Mouse (Mus musculus) heart, embryonic 11.5 days (tissue): ENCODE results near the gene Nkx2-2. TPM values are rescaled to one million over a fixed set of nuclear protein-coding genes. Genes with fewer than 3 reads are reported as not detected.

ENCODE experiments used
- ATAC-seq: fragments of 200-750 bp; cut with Nextera tagmentation; replicated peaks from 2 replicates; pipeline ENCODE4 v1.8.0; 2017; ENCODE audit warnings: moderate library complexity; ENCODE audit not compliant: insufficient number of reproducible peaks, low FRiP score, low TSS enrichment
- H3K27ac ChIP-seq: fragments of 300-500 bp; sonication (generic); 2 replicates; pipeline ENCODE4 v1.5.1; 2014; ENCODE audit warnings: mild to moderate bottlenecking, low read depth, low read length
- H3K27me3 ChIP-seq: fragments of 300-500 bp; sonication (generic); 2 replicates; pipeline ENCODE4 v1.6.1; 2014; ENCODE audit warnings: mild to moderate bottlenecking, low read length, mixed read lengths; ENCODE audit not compliant: control insufficient read depth, insufficient read depth
- H3K36me3 ChIP-seq: fragments of 300-500 bp; sonication (generic); 2 replicates; pipeline ENCODE4 v1.6.1; 2014; ENCODE audit warnings: mild to moderate bottlenecking, low read length, moderate library complexity, mixed read lengths; ENCODE audit not compliant: control insufficient read depth, insufficient read depth
- H3K4me1 ChIP-seq: fragments of 300-500 bp; sonication (generic); 2 replicates; pipeline ENCODE4 v1.6.1; 2014; ENCODE audit warnings: low read length; ENCODE audit not compliant: control insufficient read depth, insufficient read depth
- H3K4me2 ChIP-seq: fragments of 300-500 bp; sonication (generic); 2 replicates; pipeline ENCODE4 v1.6.1; 2014; ENCODE audit warnings: mild to moderate bottlenecking, moderate library complexity
- H3K4me3 ChIP-seq: fragments of 300-500 bp; sonication (generic); 2 replicates; pipeline ENCODE4 v1.5.1; 2014; ENCODE audit warnings: low read depth, low read length
- H3K9ac ChIP-seq: fragments of 300-500 bp; sonication (generic); 2 replicates; pipeline ENCODE4 v1.6.1; 2014; ENCODE audit warnings: mild to moderate bottlenecking, low read depth, low read length, moderate library complexity
- H3K9me3 ChIP-seq: fragments of 300-500 bp; sonication (generic); replicated peaks from 2 replicates; pipeline ENCODE4 v1.6.1; 2016; ENCODE audit warnings: low read length; ENCODE audit not compliant: control insufficient read depth
- WGBS: fragments of 180-500 bp; shearing (Covaris S2); extraction: QIAGEN DNeasy Blood & Tissue Kit; methylation state at CpG from one replicate; pipeline ENCODE4 v1.1.7; 2014; ENCODE audit not compliant: insufficient replicate concordance; 5-methylcytosine and 5-hydroxymethylcytosine counted together
- polyA plus RNA-seq: library from polyadenylated mRNA; unstranded; fragments of >200 nt; fragmentation: Nextera tagmentation; extraction: Ambion mirVana; gene quantifications from 2 replicates; pipeline ENCODE4 v1.2.1, GENCODE M21; 2014

Gene Nkx2-2
- polyA plus RNA-seq = 0.27 TPM in 1 of 2 replicates, not detected in the other

- ATAC-seq = no peak; the same call in 1 of the 2 replicates
- no peak within 1 kb of the TSS for H3K9ac ChIP-seq
- WGBS = under 1% methylated on average over 54 of the region's 54 CpGs
Measured at GRCm38 (mm10) chr2:147193271-147194255, at the start of gene Nkx2-2. Nkx2-2 (minus strand) TSS chr2:147194243.

GRCm38 (mm10) chr2:147235707-147236290 lies 41.8 kb upstream of the Nkx2-2 start:
- Histone ChIP-seq H3K4me2 (no peak overlapping the region), H3K27ac (no peak overlapping the region), H3K4me3 (no peak overlapping the region), H3K27me3 (no peaks in the 10 kb centered on the region), H3K9ac (no peak overlapping the region), H3K9me3 (no peaks in the 10 kb centered on the region), H3K36me3 (no peaks in the 10 kb centered on the region), H3K4me1 (no peaks in the 10 kb centered on the region)
- no peak for ATAC-seq
- 88% methylated on average over 25 of the region's 25 CpGs for WGBS

More at GRCm38 (mm10) chr2:147193271-147194255, at the start of gene Nkx2-2:
- Histone ChIP-seq H3K4me2 (peak within 1 kb of the TSS; percentile 77), H3K4me3 (peak within 1 kb of the TSS; percentile 45), H3K27ac (no peak within 1 kb of the TSS), H3K36me3 (no peaks in the 10 kb centered on the region), H3K27me3 (peaks cover 89% of the 10 kb centered on the region), H3K4me1 (peaks cover 12% of the 10 kb centered on the region; the same call in 1 of the 2 replicates), H3K9me3 (no peaks in the 10 kb centered on the region)

GRCm38 (mm10) chr2:147231175-147231574 lies 37.1 kb upstream of the Nkx2-2 start:
- no peaks in the 10 kb centered on the region for H3K27me3 ChIP-seq
- 69% methylated on average over 5 of the region's 5 CpGs for WGBS
- no peaks in the 10 kb centered on the region for H3K4me1 ChIP-seq
- no peak for ATAC-seq
- H3K36me3 ChIP-seq = no peaks in the 10 kb centered on the region
- H3K9me3 ChIP-seq = no peaks in the 10 kb centered on the region
- H3K4me2 ChIP-seq = no peak overlapping the region
- no peak overlapping the region for H3K27ac ChIP-seq
- no peak overlapping the region for H3K9ac ChIP-seq
- H3K4me3 ChIP-seq = no peak overlapping the region

- no peaks in the 10 kb centered on the region for H3K9me3 ChIP-seq
- H3K4me1 ChIP-seq = no peaks in the 10 kb centered on the region
- H3K27ac ChIP-seq = no peak overlapping the region
- 17% methylated on average over 4 of the region's 4 CpGs for whole genome bisulfite sequencing
- H3K27me3 ChIP-seq = no peaks in the 10 kb centered on the region
- H3K9ac ChIP-seq = no peak overlapping the region
- ATAC-seq = no peak
- no peak overlapping the region for H3K4me2 ChIP-seq
- H3K36me3 ChIP-seq = no peaks in the 10 kb centered on the region
- H3K4me3 ChIP-seq = no peak overlapping the region
Measured at GRCm38 (mm10) chr2:147205076-147205615, 11.1 kb upstream of the Nkx2-2 start.

- WGBS = under 1% methylated on average over 57 of the region's 71 CpGs
- no peak overlapping the region for H3K9ac ChIP-seq
- peaks cover 12% of the 10 kb centered on the region; the same call in 1 of the 2 replicates for H3K4me1 ChIP-seq
Measured at GRCm38 (mm10) chr2:147194711-147195615, 920 bp upstream of the Nkx2-2 start.

GRCm38 (mm10) chr2:147192731-147193130 lies 1.3 kb downstream of the Nkx2-2 start:
- Histone ChIP-seq H3K4me3 (no peak overlapping the region), H3K4me1 (peaks cover 12% of the 10 kb centered on the region; the same call in 1 of the 2 replicates), H3K36me3 (no peaks in the 10 kb centered on the region), H3K27me3 (peaks cover 92% of the 10 kb centered on the region), H3K9me3 (no peaks in the 10 kb centered on the region), H3K27ac (no peak overlapping the region), H3K4me2 (no peak overlapping the region), H3K9ac (no peak overlapping the region)
- 2% methylated on average over 13 of the region's 13 CpGs for WGBS
- no peak for ATAC-seq

More at GRCm38 (mm10) chr2:147194711-147195615, 920 bp upstream of the Nkx2-2 start:
- Histone ChIP-seq H3K27ac (no peak overlapping the region), H3K27me3 (peaks cover 79% of the 10 kb centered on the region), H3K36me3 (no peaks in the 10 kb centered on the region), H3K4me2 (peak overlapping the region; percentile 77), H3K9me3 (no peaks in the 10 kb centered on the region), H3K4me3 (peak overlapping the region; percentile 45)
- ATAC-seq = peak; percentile 57

GRCm38 (mm10) chr2:147190316-147191021 lies 3.6 kb downstream of the Nkx2-2 start:
- WGBS = 1% methylated on average over 27 of the region's 27 CpGs

More at GRCm38 (mm10) chr2:147190316-147191021, 3.6 kb downstream of the Nkx2-2 start:
- Histone ChIP-seq H3K4me1 (peaks cover 12% of the 10 kb centered on the region; the same call in 1 of the 2 replicates), H3K9ac (no peak overlapping the region), H3K27me3 (peaks cover 97% of the 10 kb centered on the region), H3K9me3 (no peaks in the 10 kb centered on the region), H3K36me3 (no peaks in the 10 kb centered on the region), H3K4me3 (no peak overlapping the region), H3K4me2 (no peak overlapping the region), H3K27ac (no peak overlapping the region)
- ATAC-seq = no peak
